Mouse (Mus musculus): ENCODE measurements at regions not wholly inside any gene's neighbourhood (a gene's known extent, or its start where the extent isn't known, plus 50 kb on each side); places are given as distances from the start of the nearest gene placed in this dataset.

DNA sequence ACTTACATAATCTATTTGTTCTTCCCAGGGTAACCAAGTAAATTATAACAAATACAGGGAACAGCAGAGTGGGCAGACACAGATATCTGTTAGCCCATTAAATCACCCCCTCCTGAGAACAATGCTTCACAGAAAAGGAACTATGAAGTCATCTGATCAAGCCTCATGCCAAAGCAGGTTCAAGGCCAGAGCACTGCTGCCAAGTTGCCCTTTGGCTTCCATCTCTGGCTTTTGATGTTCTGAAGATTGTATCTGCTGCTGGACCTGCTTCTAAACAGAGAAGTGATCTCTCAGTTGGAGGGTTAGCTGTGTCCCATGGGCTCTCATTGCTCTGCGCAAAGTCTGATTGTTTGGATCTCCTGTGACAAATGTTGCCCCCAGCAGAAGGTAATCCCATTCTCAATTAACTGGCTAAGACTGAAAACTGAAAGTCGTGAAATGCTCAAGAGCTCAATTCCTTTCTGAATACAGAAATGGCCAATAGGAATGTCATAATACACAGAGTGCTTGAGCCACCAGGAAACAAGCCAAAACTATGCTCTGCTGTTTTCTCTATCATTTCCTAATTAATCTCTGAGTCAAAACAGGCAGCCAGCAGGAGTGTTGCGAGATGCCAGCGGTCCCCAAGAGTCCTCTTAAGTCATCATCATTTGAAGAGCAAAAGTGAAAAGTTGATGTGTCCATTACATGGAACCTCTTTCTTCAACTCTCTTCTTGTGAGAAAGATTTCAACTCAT, 102.0 kb upstream of the Far2 start:
- TF ChIP-seq EP300 (IDR thresholded peaks at IDR 0.05; ENCODE audit: low read depth) (no peak), CTCF (IDR thresholded peaks at IDR 0.05; ENCODE audit: low read depth) (no peak)
- H3K4me1 ChIP-seq (replicated peaks; ENCODE audit: control insufficient read depth in 2 of 2, insufficient read depth in 2 of 2, low read length in 1 of 2), result no peaks in the 10 kb centered on the region
- no peak overlapping the region for H3K9ac ChIP-seq (replicated peaks)
- 54% methylated on average over 4 of the region's 4 CpGs for WGBS (ENCODE audit: insufficient replicate concordance)
- H3K4me2 ChIP-seq (ENCODE audit: low read depth), result no peak overlapping the region
- H3K27me3 ChIP-seq (ENCODE audit: control insufficient read depth, insufficient read depth, low read length), result no peaks in the 10 kb centered on the region
- H3K27ac ChIP-seq, result no peak overlapping the region
- H3K36me3 ChIP-seq (replicated peaks; ENCODE audit: control insufficient read depth, insufficient read depth, low read depth), result no peaks in the 10 kb centered on the region
- H3K4me3 ChIP-seq (ENCODE audit: insufficient read depth in 1 of 2, low read depth in 2 of 2, low read length in 2 of 2), result no peak overlapping the region
- no peaks in the 10 kb centered on the region for H3K9me3 ChIP-seq (ENCODE audit: control insufficient read depth, low read length)
- no peak for DNase-seq (ENCODE audit: low read depth in 3 of 3, low spot score in 3 of 3)
- ATAC-seq (ENCODE audit: insufficient read depth), result no peak

DNA sequence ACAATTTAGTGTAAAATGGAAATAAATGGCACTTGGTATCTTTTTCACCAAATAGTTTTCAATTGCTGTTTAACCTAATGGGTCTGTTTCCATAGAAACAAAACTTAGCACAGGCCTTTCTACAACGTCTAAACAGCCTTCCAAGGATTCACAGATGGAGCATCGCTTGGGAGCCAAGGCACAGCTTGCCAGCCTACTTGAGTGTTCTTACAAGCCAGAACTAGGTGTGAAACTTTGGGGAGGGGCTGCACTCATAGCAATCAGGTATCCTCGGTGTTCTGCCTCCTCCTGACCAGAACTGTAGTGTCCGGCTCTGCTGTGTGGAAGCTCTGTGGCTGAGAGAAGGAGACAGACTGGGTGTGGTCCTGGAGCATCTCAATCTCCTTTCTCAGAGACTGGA, 99.1 kb upstream of the Far2 start:
- Histone ChIP-seq H3K9ac (replicated peaks) (no peak overlapping the region), H3K9me3 (ENCODE audit: control insufficient read depth, low read length) (no peaks in the 10 kb centered on the region), H3K4me1 (replicated peaks; ENCODE audit: control insufficient read depth in 2 of 2, insufficient read depth in 2 of 2, low read length in 1 of 2) (no peaks in the 10 kb centered on the region), H3K4me2 (ENCODE audit: low read depth) (no peak overlapping the region), H3K4me3 (ENCODE audit: insufficient read depth in 1 of 2, low read depth in 2 of 2, low read length in 2 of 2) (no peak overlapping the region), H3K36me3 (replicated peaks; ENCODE audit: control insufficient read depth, insufficient read depth, low read depth) (no peaks in the 10 kb centered on the region), H3K27me3 (ENCODE audit: control insufficient read depth, insufficient read depth, low read length) (no peaks in the 10 kb centered on the region), H3K27ac (no peak overlapping the region)
- TF ChIP-seq CTCF (IDR thresholded peaks at IDR 0.05; ENCODE audit: low read depth) (no peak), EP300 (IDR thresholded peaks at IDR 0.05; ENCODE audit: low read depth) (no peak)
- ATAC-seq (ENCODE audit: insufficient read depth) (no peak), DNase-seq (ENCODE audit: low read depth in 3 of 3, low spot score in 3 of 3) (no peak)
- WGBS (ENCODE audit: insufficient replicate concordance), result 57% methylated on average over 4 of the region's 4 CpGs

DNA sequence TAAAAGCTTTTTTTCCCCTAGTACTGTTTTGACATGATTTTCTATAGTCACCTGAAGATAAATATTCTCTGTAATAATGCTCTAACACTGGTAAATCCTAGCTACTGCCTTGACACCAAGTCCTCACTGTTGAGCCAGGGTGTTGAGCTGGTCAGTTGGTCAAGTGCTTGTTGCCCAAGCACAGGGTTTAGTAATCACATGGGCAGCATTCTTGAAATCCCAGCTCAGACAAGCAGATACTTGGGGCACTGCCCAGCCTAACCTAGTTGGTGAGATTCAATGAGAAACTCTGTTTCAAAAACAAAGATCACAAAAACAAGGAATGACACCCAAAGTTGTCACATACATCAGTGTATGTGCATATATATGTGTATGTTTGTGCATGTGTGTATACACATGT, 95.4 kb upstream of the Far2 start:
- H3K4me2 ChIP-seq (ENCODE audit: low read depth), result no peak overlapping the region
- no peak for DNase-seq (ENCODE audit: low read depth in 3 of 3, low spot score in 3 of 3)
- H3K9me3 ChIP-seq (ENCODE audit: control insufficient read depth, low read length), result no peaks in the 10 kb centered on the region
- H3K27ac ChIP-seq, result no peak overlapping the region
- no peaks in the 10 kb centered on the region for H3K27me3 ChIP-seq (ENCODE audit: control insufficient read depth, insufficient read depth, low read length)
- ATAC-seq (ENCODE audit: insufficient read depth), result no peak
- H3K4me1 ChIP-seq (replicated peaks; ENCODE audit: control insufficient read depth in 2 of 2, insufficient read depth in 2 of 2, low read length in 1 of 2), result peaks cover 0 to 3% of the 10 kb centered on the region in 2 experiments; a peak in 1 of 4 replicates
- no peak overlapping the region for H3K9ac ChIP-seq (replicated peaks)
- H3K36me3 ChIP-seq (replicated peaks; ENCODE audit: control insufficient read depth, insufficient read depth, low read depth), result no peaks in the 10 kb centered on the region
- no peak overlapping the region for H3K4me3 ChIP-seq (ENCODE audit: insufficient read depth in 1 of 2, low read depth in 2 of 2, low read length in 2 of 2)
- TF ChIP-seq CTCF (IDR thresholded peaks at IDR 0.05; ENCODE audit: low read depth) (no peak), EP300 (IDR thresholded peaks at IDR 0.05; ENCODE audit: low read depth) (no peak)

DNA sequence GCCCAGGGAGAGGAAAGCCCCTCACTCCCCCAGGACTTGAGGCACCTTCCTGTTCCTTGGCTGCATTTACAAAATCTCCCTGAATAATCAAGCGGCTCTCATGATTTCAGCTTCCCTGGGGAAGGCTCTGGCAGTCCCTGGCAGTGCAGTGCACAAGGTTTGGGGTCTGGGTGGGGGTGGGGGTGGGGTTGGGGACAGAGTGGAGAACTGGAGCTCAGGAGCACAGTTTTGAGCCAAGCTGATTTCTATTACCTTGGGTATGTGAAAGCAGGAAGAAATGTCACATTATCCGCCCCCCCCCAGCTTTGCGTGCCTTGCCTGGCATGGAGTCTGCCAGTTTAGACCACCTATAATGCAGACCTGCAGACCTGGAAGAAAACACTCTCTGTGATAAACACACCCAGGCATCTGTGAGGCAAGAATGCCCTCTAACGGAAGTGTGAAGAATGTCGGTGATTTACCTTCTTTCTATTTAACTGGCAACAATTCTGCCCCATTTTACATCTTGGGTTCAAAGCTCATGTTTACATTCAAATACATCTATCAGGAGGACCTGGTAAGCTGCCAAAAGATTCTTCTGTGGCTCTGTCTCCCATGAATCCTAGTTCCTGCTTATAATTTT, 93.9 kb upstream of the Far2 start:
- TF ChIP-seq EP300 (IDR thresholded peaks at IDR 0.05; ENCODE audit: low read depth) (no peak), CTCF (IDR thresholded peaks at IDR 0.05; ENCODE audit: low read depth) (0 out of 2 replicates have a peak, but pooled peaks have one; percentile 18)
- no peak overlapping the region for H3K9ac ChIP-seq (replicated peaks)
- 39% methylated on average over 5 of the region's 5 CpGs for WGBS (ENCODE audit: insufficient replicate concordance)
- ATAC-seq (ENCODE audit: insufficient read depth) (no peak), DNase-seq (ENCODE audit: low read depth in 3 of 3, low spot score in 3 of 3) (no peak)
- no peaks in the 10 kb centered on the region for H3K27me3 ChIP-seq (ENCODE audit: control insufficient read depth, insufficient read depth, low read length)
- H3K4me2 ChIP-seq (ENCODE audit: low read depth), result no peak overlapping the region
- no peaks in the 10 kb centered on the region for H3K36me3 ChIP-seq (replicated peaks; ENCODE audit: control insufficient read depth, insufficient read depth, low read depth)
- peaks cover 0 to 3% of the 10 kb centered on the region in 2 experiments; a peak in 1 of 4 replicates for H3K4me1 ChIP-seq (replicated peaks; ENCODE audit: control insufficient read depth in 2 of 2, insufficient read depth in 2 of 2, low read length in 1 of 2)
- no peaks in the 10 kb centered on the region for H3K9me3 ChIP-seq (ENCODE audit: control insufficient read depth, low read length)
- no peak overlapping the region for H3K4me3 ChIP-seq (ENCODE audit: insufficient read depth in 1 of 2, low read depth in 2 of 2, low read length in 2 of 2)
- no peak overlapping the region for H3K27ac ChIP-seq

DNA sequence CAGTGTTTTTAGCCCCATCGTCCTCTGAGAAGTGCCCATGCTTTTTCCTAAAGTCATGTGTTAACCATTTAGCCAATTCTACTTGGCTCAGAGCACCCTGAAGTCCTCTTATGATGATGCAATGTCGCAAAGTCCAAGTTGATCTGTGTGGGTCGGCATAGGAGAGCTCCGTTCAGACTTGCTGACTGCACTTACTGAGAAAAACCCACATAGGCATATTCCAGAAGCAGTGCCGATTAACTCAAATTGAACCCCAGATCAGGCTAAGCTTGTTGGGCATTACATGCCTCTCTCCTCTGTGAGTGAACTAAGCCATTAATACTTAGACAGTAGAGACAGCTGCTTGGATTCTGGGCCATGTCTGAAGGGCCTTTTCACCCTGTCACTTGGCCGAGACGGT, 93.3 kb upstream of the Far2 start:
- H3K4me2 ChIP-seq (ENCODE audit: low read depth), result no peak overlapping the region
- no peak overlapping the region for H3K9ac ChIP-seq (replicated peaks)
- H3K36me3 ChIP-seq (replicated peaks; ENCODE audit: control insufficient read depth, insufficient read depth, low read depth), result no peaks in the 10 kb centered on the region
- H3K27ac ChIP-seq, result no peak overlapping the region
- H3K4me1 ChIP-seq (replicated peaks; ENCODE audit: control insufficient read depth in 2 of 2, insufficient read depth in 2 of 2, low read length in 1 of 2), result peaks cover 0 to 3% of the 10 kb centered on the region in 2 experiments; a peak in 1 of 4 replicates
- DNase-seq (ENCODE audit: low read depth in 3 of 3, low spot score in 3 of 3) (peak in 1 of 3 experiments; percentile 9), ATAC-seq (ENCODE audit: insufficient read depth) (no peak)
- TF ChIP-seq CTCF (IDR thresholded peaks at IDR 0.05; ENCODE audit: low read depth) (no peak), EP300 (IDR thresholded peaks at IDR 0.05; ENCODE audit: low read depth) (no peak)
- H3K27me3 ChIP-seq (ENCODE audit: control insufficient read depth, insufficient read depth, low read length), result no peaks in the 10 kb centered on the region
- no peaks in the 10 kb centered on the region for H3K9me3 ChIP-seq (ENCODE audit: control insufficient read depth, low read length)
- H3K4me3 ChIP-seq (ENCODE audit: insufficient read depth in 1 of 2, low read depth in 2 of 2, low read length in 2 of 2), result no peak overlapping the region
- WGBS (ENCODE audit: insufficient replicate concordance), result 59% methylated on average over 7 of the region's 7 CpGs

Measured in liver, embryonic 14.5 days (tissue).